8 mouse cellular contexts compared by ENCODE assay signal in the genomic region with DNA sequence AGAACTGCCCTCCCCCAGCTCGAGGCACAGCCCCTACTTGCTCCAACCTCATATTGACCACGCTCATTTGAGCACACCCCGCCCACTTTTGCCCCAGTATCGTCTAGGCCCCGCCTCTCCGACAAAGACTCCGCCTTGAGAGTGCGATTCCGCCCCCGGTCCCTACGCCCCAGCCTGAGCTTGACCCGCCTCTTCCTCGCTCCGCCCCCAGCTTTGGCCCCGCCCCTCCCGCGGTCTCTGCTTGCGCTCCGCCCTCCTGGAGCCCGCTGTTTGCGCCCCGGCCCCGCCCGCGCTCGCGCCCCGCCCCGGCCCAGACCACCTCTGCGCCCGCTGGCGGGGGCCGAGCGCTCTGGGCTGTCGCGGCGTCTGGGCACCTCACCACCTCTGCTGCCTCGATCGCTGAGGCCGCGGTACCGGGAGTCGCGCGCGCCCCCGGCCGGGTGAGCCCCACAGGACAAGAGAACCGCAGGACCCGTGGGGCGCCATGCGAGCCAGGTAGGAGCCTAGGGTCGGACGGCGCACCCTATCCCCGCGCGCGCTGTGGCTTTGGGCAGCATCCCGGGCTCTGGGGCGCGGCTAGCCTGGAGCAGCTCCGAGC. TPM values are rescaled to one million over a fixed set of nuclear protein-coding genes. Genes with fewer than 3 reads are reported as not detected.
A peak's percentile ranks its signal among the peaks of the same experiment; 100 is the strongest.
DNase-seq lines count a peak whose midpoint lies in the region; ATAC-seq and TF ChIP-seq lines count a peak whose summit lies in the region.

Gene Sh3bp4, plus strand, starts transcription at position 313 of the 598 bp plus-strand sequence.

- H3K9ac ChIP-seq in forebrain, embryonic 15.5 days (replicated peaks) = peak within 1 kb of the TSS; percentile 68
- H3K9ac ChIP-seq in liver, embryonic 16.5 days (ENCODE audit: low read depth, low read length) = peak within 1 kb of the TSS; percentile 60
- peak within 1 kb of the TSS; percentile 93 for H3K9ac ChIP-seq in neural tube, embryonic 12.5 days
- peak within 1 kb of the TSS; percentile 87 for H3K9ac ChIP-seq in stomach, postnatal 0 days (ENCODE audit: low read length)

- peak within 1 kb of the TSS; percentile 83 for H3K27ac ChIP-seq in forebrain, embryonic 15.5 days (replicated peaks)
- H3K27ac ChIP-seq in liver, embryonic 16.5 days (ENCODE audit: low read length) = peak within 1 kb of the TSS; percentile 1; the same call in 1 of the 2 replicates
- peak within 1 kb of the TSS; percentile 79 for H3K27ac ChIP-seq in neural tube, embryonic 12.5 days
- peak within 1 kb of the TSS; percentile 92 for H3K27ac ChIP-seq in stomach, postnatal 0 days (replicated peaks)

- H3K36me3 ChIP-seq in forebrain, embryonic 15.5 days = no peaks in the 10 kb centered on the region
- H3K36me3 ChIP-seq in liver, embryonic 16.5 days (ENCODE audit: control insufficient read depth, insufficient read depth) = no peaks in the 10 kb centered on the region
- no peaks in the 10 kb centered on the region for H3K36me3 ChIP-seq in neural tube, embryonic 12.5 days
- no peaks in the 10 kb centered on the region for H3K36me3 ChIP-seq in stomach, postnatal 0 days (ENCODE audit: control insufficient read depth, insufficient read depth, low read length)

- ATAC-seq in forebrain, embryonic 15.5 days (replicated peaks) = peak; percentile 91
- ATAC-seq in liver, embryonic 16.5 days (ENCODE audit: low read depth) = peak; percentile 92
- ATAC-seq in neural tube, embryonic 12.5 days (ENCODE audit: low FRiP score, low read depth) = peak; percentile 92
- peak; percentile 97 for ATAC-seq in stomach, postnatal 0 days (ENCODE audit: low FRiP score, low TSS enrichment)

- peak within 1 kb of the TSS; percentile 64 for H3K4me2 ChIP-seq in forebrain, embryonic 15.5 days (replicated peaks)
- peak within 1 kb of the TSS; percentile 56 for H3K4me2 ChIP-seq in liver, embryonic 16.5 days (ENCODE audit: low read depth, low read length)
- H3K4me2 ChIP-seq in neural tube, embryonic 12.5 days (replicated peaks) = peak within 1 kb of the TSS; percentile 81
- H3K4me2 ChIP-seq in stomach, postnatal 0 days (replicated peaks; ENCODE audit: low read depth) = peak within 1 kb of the TSS; percentile 83

- no peak for TF ChIP-seq EP300 in stomach, postnatal 0 days (optimal IDR thresholded peaks at IDR 0.05)

- H3K27me3 ChIP-seq in forebrain, embryonic 15.5 days = no peaks in the 10 kb centered on the region
- peaks cover 25% of the 10 kb centered on the region for H3K27me3 ChIP-seq in liver, embryonic 16.5 days (ENCODE audit: control insufficient read depth, insufficient read depth, low read depth, low read length)
- H3K27me3 ChIP-seq in neural tube, embryonic 12.5 days (replicated peaks) = no peaks in the 10 kb centered on the region
- H3K27me3 ChIP-seq in stomach, postnatal 0 days (ENCODE audit: control insufficient read depth, insufficient read depth, low read length) = no peaks in the 10 kb centered on the region

- intact Hi-C loops in heart, postnatal 14 days (cut with DNase I) = loop anchor here (2.0 to 5.0 kb wide), 3 partner anchors 67 to 313 kb away; no protein-coding TSS in a partner anchor

- WGBS in forebrain, embryonic 15.5 days = under 1% methylated on average over 49 of the region's 63 CpGs
- WGBS in large intestine, adult 2 months = 1% methylated on average over 63 of the region's 63 CpGs
- under 1% methylated on average over 63 of the region's 63 CpGs for WGBS in liver, embryonic 16.5 days (ENCODE audit: insufficient replicate concordance)
- WGBS in neural tube, embryonic 12.5 days = under 1% methylated on average over 62 of the region's 63 CpGs
- WGBS in stomach, postnatal 0 days = under 1% methylated on average over 58 of the region's 63 CpGs

- peak within 1 kb of the TSS; percentile 66 for H3K4me3 ChIP-seq in forebrain, embryonic 15.5 days
- H3K4me3 ChIP-seq in liver, embryonic 16.5 days (ENCODE audit: low read depth, low read length) = peak within 1 kb of the TSS; percentile 62
- peak within 1 kb of the TSS; percentile 93 for H3K4me3 ChIP-seq in neural tube, embryonic 12.5 days
- H3K4me3 ChIP-seq in stomach, postnatal 0 days (ENCODE audit: low read depth, low read length) = peak within 1 kb of the TSS; percentile 90

- peaks cover 39% of the 10 kb centered on the region for H3K4me1 ChIP-seq in forebrain, embryonic 15.5 days
- H3K4me1 ChIP-seq in liver, embryonic 16.5 days (ENCODE audit: control insufficient read depth, low read depth, low read length) = peaks cover 4% of the 10 kb centered on the region
- peaks cover 30% of the 10 kb centered on the region for H3K4me1 ChIP-seq in neural tube, embryonic 12.5 days
- 0 out of 2 replicates have a peak, but pooled peaks cover 9% of the 10 kb centered on the region for H3K4me1 ChIP-seq in stomach, postnatal 0 days (replicated peaks; ENCODE audit: control insufficient read depth, insufficient read depth)

- peak; percentile 100 for DNase-seq in ES-CJ7 (ENCODE audit: low read depth, low spot score)
- peak; percentile 88 to 91 for DNase-seq in cerebellum, adult 18-20 months
- peak; percentile 99 to 100 for DNase-seq in heart, postnatal 14 days
- peak; percentile 96 for DNase-seq in large intestine, adult 2 months (ENCODE audit: low read depth, low spot score)
- DNase-seq in stomach, postnatal 0 days (ENCODE audit: low spot score) = peak; percentile 100

- peak; percentile 43 for TF ChIP-seq CTCF in stomach, postnatal 0 days (IDR thresholded peaks at IDR 0.05; ENCODE audit: low read depth)

- no peaks in the 10 kb centered on the region for H3K9me3 ChIP-seq in forebrain, embryonic 15.5 days
- H3K9me3 ChIP-seq in liver, embryonic 16.5 days (replicated peaks; ENCODE audit: control insufficient read depth, low read length) = no peaks in the 10 kb centered on the region
- no peaks in the 10 kb centered on the region for H3K9me3 ChIP-seq in neural tube, embryonic 12.5 days
- H3K9me3 ChIP-seq in stomach, postnatal 0 days (ENCODE audit: control insufficient read depth, low read length) = no peaks in the 10 kb centered on the region

RNA-seq across cellular contexts. Expression of gene Sh3bp4, which starts in this region (rescaled TPM):
- polyA plus RNA-seq in forebrain, embryonic 15.5 days (2015; fragmentation: Nextera tagmentation; extraction: Ambion mirVana) = 20.8 and 21.1 TPM in 2 replicates
- 10 to 100 TPM; 15.5 to 17.1 TPM for total RNA-seq in heart, postnatal 14 days (2021)
- polyA plus RNA-seq in large intestine, adult 2 months (2012; rRNA removed) = 12.3 and 16.3 TPM in 2 replicates
- polyA plus RNA-seq in liver, embryonic 16.5 days (2015; fragmentation: Nextera tagmentation; extraction: Ambion mirVana) = 0.98 and 1.2 TPM in 2 replicates
- polyA plus RNA-seq in neural tube, embryonic 12.5 days (2016; fragmentation: Nextera tagmentation; extraction: Ambion mirVana) = 35.3 and 37.4 TPM in 2 replicates
- 7.6 and 8.0 TPM in 2 replicates for polyA plus RNA-seq in stomach, postnatal 0 days (2015; fragmentation: Nextera tagmentation; extraction: Ambion mirVana)

Comparison
In these comparisons a context has a peak if more than half of its experiments do, and no peak if none do; other contexts are left out.
1. Peak in every context shown above with its lines: DNase-seq, ATAC-seq, H3K4me3 ChIP-seq and H3K27ac ChIP-seq.
2. H3K27ac ChIP-seq: peak in every context shown above with its lines; median percentile 92 in stomach, postnatal 0 days; 83 in forebrain, embryonic 15.5 days; 79 in neural tube, embryonic 12.5 days; 1 in liver, embryonic 16.5 days.